Comparison of ENCODE assay signal across 9 mouse cellular contexts in the genomic region with DNA sequence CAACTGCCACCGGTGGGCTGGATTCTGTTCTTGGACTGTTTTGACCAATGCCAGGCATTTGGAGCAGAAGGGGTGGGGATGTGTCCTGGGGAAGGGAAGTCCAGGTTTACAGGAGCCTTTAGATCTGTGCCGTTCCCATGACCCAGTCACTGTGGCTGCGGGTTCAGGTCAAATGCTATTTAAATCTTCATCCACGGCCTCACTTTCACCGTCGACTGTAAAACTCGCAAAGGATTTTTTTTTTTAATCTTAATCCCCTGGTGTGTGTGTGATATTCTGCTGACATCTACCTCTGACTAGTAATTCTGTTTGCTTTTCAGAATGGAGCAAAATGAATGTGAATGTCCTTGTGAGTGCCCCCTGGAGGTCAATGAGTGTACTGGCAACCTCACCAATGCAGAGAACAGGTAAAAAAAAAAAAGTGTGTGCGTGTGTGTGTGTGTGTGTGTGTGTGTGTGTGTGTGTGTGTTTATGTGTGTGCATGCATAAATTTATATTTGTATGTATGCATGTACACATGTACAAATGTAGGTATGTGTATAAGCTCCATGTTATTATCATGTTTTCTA. TPM values are rescaled to one million over a fixed set of nuclear protein-coding genes. Genes with fewer than 3 reads are reported as not detected.
A peak's percentile ranks its signal among the peaks of the same experiment; 100 is the strongest.
DNase-seq lines count a peak whose midpoint lies in the region; TF ChIP-seq lines count a peak whose summit lies in the region.
"Had no signal": no experiment of that assay in that cellular context is flagged by ENCODE, and none has a peak within 500 bp of the region (broad histone marks: within the 10 kb centered on the region; RNA-seq: fewer than 3 reads in every experiment).

No protein-coding gene starts in this region.

- H3K9ac ChIP-seq in heart, adult 2 months (ENCODE audit: low read depth, low read length) = no peak overlapping the region

- no peak for DNase-seq in heart, adult 2 months
- no peak for DNase-seq in heart, embryonic 10.5 days (ENCODE audit: low spot score)
- peak; percentile 8 for DNase-seq in thymus, postnatal 14 days
- DNase-seq in thymus, postnatal 4 days = no peak
- DNase-seq in heart, postnatal 4 days = peak; percentile 37
- peak; percentile 24 for DNase-seq in naive thymus-derived CD4-positive, alpha-beta T cell, adult 2 months (ENCODE audit: low read depth)
- no peak for DNase-seq in MN1 (ENCODE audit: low spot score)
- no peak for DNase-seq in yolk sac, embryonic 10.5 days (ENCODE audit: low spot score)

- H3K36me3 ChIP-seq in heart, adult 2 months (ENCODE audit: control insufficient read depth, insufficient read depth, low read length) = no peaks in the 10 kb centered on the region
- H3K36me3 ChIP-seq in heart, embryonic 10.5 days = peaks cover 49% of the 10 kb centered on the region

- intact Hi-C loops in heart, adult 2 months (cut with DNase I) = loop anchor here (2.0 to 5.0 kb wide), 3 partner anchors 211 to 400 kb away; a partner anchor contains a TSS

- H3K79me2 ChIP-seq in heart, adult 2 months (replicated peaks; ENCODE audit: control insufficient read depth, insufficient read depth, low read length) = no peaks in the 10 kb centered on the region

- no peak for TF ChIP-seq POLR2A in heart, adult 2 months (IDR thresholded peaks at IDR 0.05; ENCODE audit: insufficient read depth, low read depth, low read length)

- H3K27ac ChIP-seq in heart, adult 2 months = no peak overlapping the region
- no peak overlapping the region for H3K27ac ChIP-seq in heart, embryonic 10.5 days

- no peak overlapping the region for H3K4me3 ChIP-seq in heart, adult 2 months
- no peak overlapping the region for H3K4me3 ChIP-seq in heart, embryonic 10.5 days

- no peaks in the 10 kb centered on the region for H3K27me3 ChIP-seq in heart, adult 2 months (ENCODE audit: control insufficient read depth, insufficient read depth, low read length)
- H3K27me3 ChIP-seq in heart, embryonic 10.5 days (ENCODE audit: insufficient read depth, poor library complexity, severe bottlenecking) = no peaks in the 10 kb centered on the region

- H3K9me3 ChIP-seq in heart, embryonic 10.5 days = no peaks in the 10 kb centered on the region

- TF ChIP-seq CTCF in heart, adult 2 months (IDR thresholded peaks at IDR 0.05) = peak; percentile 77

- WGBS in heart, adult 2 months = 67% methylated on average over 8 of the region's 8 CpGs
- WGBS in heart, embryonic 10.5 days = 84% methylated on average over 8 of the region's 8 CpGs

- H3K4me1 ChIP-seq in heart, adult 2 months (ENCODE audit: control insufficient read depth, insufficient read depth, low read length) = no peaks in the 10 kb centered on the region
- no peaks in the 10 kb centered on the region; the same call in 1 of the 2 replicates for H3K4me1 ChIP-seq in heart, embryonic 10.5 days

- no peak for TF ChIP-seq EP300 in heart, adult 2 months (IDR thresholded peaks at IDR 0.05; ENCODE audit: insufficient read depth, low read depth, low read length)

RNA-seq across cellular contexts. Expression of a gene that starts 32.2 kb away (rescaled TPM):
- total RNA-seq in heart, adult 2 months (2021) = not detected
- polyA plus RNA-seq in heart, adult 2 months (2012; rRNA removed) = not detected in 2 replicates
- not detected in 2 replicates for polyA plus RNA-seq in heart, embryonic 10.5 days (2016; fragmentation: Nextera tagmentation; extraction: Ambion mirVana)
- not detected for total RNA-seq in heart, postnatal 4 days (2021)
- total RNA-seq: layer of hippocampus, adult 18-20 months had no signal

Comparison
In these comparisons a context has a peak if more than half of its experiments do, and no peak if none do; other contexts are left out.
1. DNase-seq: peak in thymus, postnatal 14 days (single experiment), heart, postnatal 4 days (single experiment) and naive thymus-derived CD4-positive, alpha-beta T cell, adult 2 months (single experiment); none in heart, adult 2 months (0 of 2), heart, embryonic 10.5 days (single experiment), thymus, postnatal 4 days (single experiment), MN1 (single experiment) and yolk sac, embryonic 10.5 days (single experiment).